Mouse (Mus musculus) neutrophil, adult 5-6 weeks (primary cell): ENCODE measurements around the gene Spta1. TPM values are rescaled to one million over a fixed set of nuclear protein-coding genes. Genes with fewer than 3 reads are reported as not detected.

Experiments
- ATAC-seq: fragments of 151-379, 151-347 bp; 2 replicates; pipeline ENCODE4 v1.8.0; 2017; ENCODE audit warnings: mild to moderate bottlenecking, moderate TSS enrichment; ENCODE audit not compliant: insufficient number of reproducible peaks, poor library complexity, low FRiP score, severe bottlenecking; ENCODE audit errors: extremely low read depth
- total RNA-seq: library from RNA; stranded (forward); fragments of 200-1000 nt; gene quantifications from 2 replicates; pipeline ENCODE4 v1.2.3, GENCODE M21; 2017

Gene Spta1
- total RNA-seq, 1 experiment from 2014 or later, result 5.7 TPM

- ATAC-seq, result no peak
These were observed 74.6 kb downstream of the Spta1 start for GRCm38 (mm10) chr1:174247170-174247569.

- no peak for ATAC-seq
These were observed 77.8 kb downstream of the Spta1 start for GRCm38 (mm10) chr1:174250376-174250775.

- ATAC-seq, result no peak
These were observed 79.4 kb downstream of the Spta1 start, which contains the start of gene Olfr419 for GRCm38 (mm10) chr1:174251961-174252360. Olfr419 (minus strand) TSS chr1:174252061.

GRCm38 (mm10) chr1:174267816-174268215 lies 95.2 kb downstream of the Spta1 start:
- no peak for ATAC-seq

- no peak for ATAC-seq
These were observed 96.6 kb downstream of the Spta1 start for GRCm38 (mm10) chr1:174269162-174269561.

GRCm38 (mm10) chr1:174270643-174271042 lies 98.1 kb downstream of the Spta1 start:
- no peak for ATAC-seq

Other genes starting within 250 kb of the Spta1 start
- 805 and 849 TPM in 2 replicates for gene Mndal, start 230.3 kb upstream of the Spta1 start, total RNA-seq
- gene Ifi203, start 230.1 kb upstream of the Spta1 start, total RNA-seq, result 225 and 245 TPM in 2 replicates
- gene Ifi202b, start 190.0 kb upstream of the Spta1 start, total RNA-seq, result 0.23 and 0.25 TPM in 2 replicates
- gene Ifi205, start 141.0 kb upstream of the Spta1 start, total RNA-seq, result 4.7 and 7.6 TPM in 2 replicates
- gene Olfr433, start 132.1 kb upstream of the Spta1 start, total RNA-seq, result 0.35 and 0.37 TPM in 2 replicates
- gene Olfr432, start 123.6 kb upstream of the Spta1 start, total RNA-seq, result not detected in 2 replicates
- not detected in 2 replicates for gene Olfr430, start 106.2 kb upstream of the Spta1 start, total RNA-seq
- gene Olfr429, start 88.4 kb upstream of the Spta1 start, total RNA-seq, result not detected in 2 replicates
- 0.12 TPM in 1 of 2 replicates, not detected in the other for gene Olfr427, start 75.9 kb upstream of the Spta1 start, total RNA-seq
- gene Olfr231, start 51.6 kb upstream of the Spta1 start, total RNA-seq, result not detected in 2 replicates
- gene Olfr424, start 41.3 kb upstream of the Spta1 start, total RNA-seq, result not detected in 2 replicates
- not detected in 2 replicates for gene Olfr420, start 17.1 kb upstream of the Spta1 start, total RNA-seq
- gene Olfr419, start 79.3 kb downstream of the Spta1 start, total RNA-seq, result not detected in 2 replicates
- not detected in 2 replicates for gene Mptx1, start 157.7 kb downstream of the Spta1 start, total RNA-seq
- gene Olfr417, start 192.3 kb downstream of the Spta1 start, total RNA-seq, result not detected in 2 replicates
- not detected in 2 replicates for gene Olfr248, start 218.3 kb downstream of the Spta1 start, total RNA-seq